Mouse (Mus musculus): ENCODE results near the gene Npas1.

GRCm38 (mm10) chr7:16475321-16475720 is 2.2 kb downstream of the Npas1 start:
- TF ChIP-seq CTCF (conservative IDR thresholded peaks at IDR 0.05; ENCODE audit: low read length) (no peak), POU5F1 (IDR thresholded peaks at IDR 0.05; ENCODE audit: borderline replicate concordance, low read length) (no peak)

All from E14TG2a.4 (cell line).